30 mouse cellular contexts compared by ENCODE assay signal in genomic region chr7:65241208-65241607, GRCm38 (mm10).
A peak's percentile ranks its signal among the peaks of the same experiment; 100 is the strongest.
DNase-seq lines count a peak whose midpoint lies in the region; ATAC-seq lines count a peak whose summit lies in the region.
"Had no signal": no experiment of that assay in that cellular context is flagged by ENCODE, and none has a peak within 500 bp of the region (broad histone marks: within the 10 kb centered on the region; RNA-seq: fewer than 3 reads in every experiment).

No protein-coding gene starts in this region.

- no peak overlapping the region for H3K4me2 ChIP-seq in heart, embryonic 11.5 days
- H3K4me2 ChIP-seq: heart, embryonic 15.5 days; hindbrain, embryonic 13.5 days; liver, embryonic 15.5 days; lung, embryonic 15.5 days; neural tube, embryonic 12.5 days had no signal

- no peak for ATAC-seq in heart, embryonic 11.5 days (replicated peaks; ENCODE audit: insufficient number of reproducible peaks, low FRiP score, low TSS enrichment)
- ATAC-seq: forebrain, embryonic 16.5 days; Patski had no signal

- WGBS in heart, embryonic 10.5 days, result 81% methylated on average over 8 of the region's 8 CpGs
- 73% methylated on average over 8 of the region's 8 CpGs for WGBS in heart, embryonic 11.5 days (ENCODE audit: insufficient replicate concordance)

- peak; percentile 55 for DNase-seq in heart, embryonic 10.5 days (ENCODE audit: low spot score)
- peak; percentile 50 to 51 for DNase-seq in left cerebral cortex, adult 18-20 months (ENCODE audit: low spot score in 2 of 2)
- DNase-seq in left cerebral cortex, adult 11 months (ENCODE audit: low spot score), result no peak
- peak; percentile 1 for DNase-seq in testis, postnatal 14 days (ENCODE audit: low spot score)
- no peak for DNase-seq in testis, postnatal 10 days (ENCODE audit: low spot score)
- DNase-seq in cerebellum, postnatal 10 days, result no peak
- DNase-seq: adrenal gland, adult 2 months; B cell, adult 2 months; cerebellum, adult 11-12 months; cerebellum, postnatal 14 days; gastrocnemius, postnatal 14 days; heart, adult 2 months; heart, postnatal 36 days; liver; lung, postnatal 36 days; midbrain, embryonic 14.5 days; thymus, postnatal 25 days had no signal

- H3K9ac ChIP-seq in heart, embryonic 11.5 days (ENCODE audit: low read depth, low read length), result no peak overlapping the region
- H3K9ac ChIP-seq: heart, embryonic 15.5 days; hindbrain, embryonic 13.5 days; liver, embryonic 15.5 days; lung, embryonic 15.5 days; neural tube, embryonic 12.5 days had no signal

- H3K4me1 ChIP-seq in heart, embryonic 10.5 days, result no peaks in the 10 kb centered on the region
- H3K4me1 ChIP-seq in heart, embryonic 11.5 days (ENCODE audit: control insufficient read depth, insufficient read depth, low read length), result no peaks in the 10 kb centered on the region
- H3K4me1 ChIP-seq: heart, embryonic 15.5 days; hindbrain, embryonic 13.5 days; liver, embryonic 15.5 days; lung, embryonic 15.5 days; megakaryocyte, embryonic 14.5 days; neural tube, embryonic 12.5 days had no signal

- H3K27ac ChIP-seq in heart, embryonic 10.5 days, result no peak overlapping the region
- no peak overlapping the region for H3K27ac ChIP-seq in heart, embryonic 11.5 days (ENCODE audit: low read depth, low read length)
- H3K27ac ChIP-seq: forebrain, embryonic 10.5 days; heart, adult 2 months; heart, embryonic 15.5 days; hindbrain, embryonic 13.5 days; kidney, postnatal 0 days; limb, embryonic 10.5 days; liver, embryonic 15.5 days; lung, embryonic 15.5 days; neural tube, embryonic 12.5 days had no signal

- no peaks in the 10 kb centered on the region for H3K36me3 ChIP-seq in heart, embryonic 10.5 days
- H3K36me3 ChIP-seq in heart, embryonic 11.5 days (ENCODE audit: control insufficient read depth, insufficient read depth, low read length), result no peaks in the 10 kb centered on the region
- H3K36me3 ChIP-seq: forebrain, embryonic 10.5 days; G1E; heart, embryonic 15.5 days; hindbrain, embryonic 13.5 days; limb, embryonic 10.5 days; liver, embryonic 15.5 days; lung, embryonic 15.5 days; neural tube, embryonic 12.5 days had no signal

- no peak overlapping the region for H3K4me3 ChIP-seq in heart, embryonic 10.5 days
- no peak overlapping the region for H3K4me3 ChIP-seq in heart, embryonic 11.5 days (ENCODE audit: low read depth, low read length)
- H3K4me3 ChIP-seq: forebrain, embryonic 10.5 days; heart, adult 2 months; heart, embryonic 15.5 days; hindbrain, embryonic 13.5 days; limb, embryonic 10.5 days; liver, embryonic 15.5 days; lung, embryonic 15.5 days; megakaryocyte, embryonic 14.5 days; neural tube, embryonic 12.5 days had no signal

- no peaks in the 10 kb centered on the region for H3K27me3 ChIP-seq in heart, embryonic 10.5 days (ENCODE audit: insufficient read depth, poor library complexity, severe bottlenecking)
- no peaks in the 10 kb centered on the region for H3K27me3 ChIP-seq in heart, embryonic 11.5 days (ENCODE audit: control insufficient read depth, insufficient read depth, low read length)
- H3K27me3 ChIP-seq: heart, embryonic 15.5 days; hindbrain, embryonic 13.5 days; liver, embryonic 15.5 days; lung, embryonic 15.5 days; megakaryocyte, embryonic 14.5 days; neural tube, embryonic 12.5 days; Patski had no signal

- H3K9me3 ChIP-seq in heart, embryonic 10.5 days, result no peaks in the 10 kb centered on the region
- no peaks in the 10 kb centered on the region; the same call in 1 of the 2 replicates for H3K9me3 ChIP-seq in heart, embryonic 11.5 days (replicated peaks; ENCODE audit: control insufficient read depth, low read length)
- H3K9me3 ChIP-seq: forebrain, embryonic 10.5 days; G1E; heart, embryonic 15.5 days; hindbrain, embryonic 13.5 days; limb, embryonic 10.5 days; liver, embryonic 15.5 days; lung, embryonic 15.5 days; neural tube, embryonic 12.5 days had no signal

Comparison
In these comparisons a context has a peak if more than half of its experiments do, and no peak if none do; other contexts are left out.
1. DNase-seq: peak in heart, embryonic 10.5 days (single experiment), left cerebral cortex, adult 18-20 months (2 of 2) and testis, postnatal 14 days (single experiment); none in left cerebral cortex, adult 11 months (single experiment), testis, postnatal 10 days (single experiment) and cerebellum, postnatal 10 days (0 of 2).